Mouse (Mus musculus) CH12.LX (cell line): ENCODE data around the gene Pdzd9.

Source experiments
- ETS1 ChIP-seq: conservative IDR thresholded peaks from 2 replicates; pipeline ENCODE4 v1.6.1; 2012; ENCODE audit warnings: low read depth, mild to moderate bottlenecking, inconsistent platforms, low read length, improper control_type of control experiment, moderate library complexity
- ZNF384 ChIP-seq: IDR thresholded peaks from 2 replicates; pipeline ENCODE4 v1.6.1; 2012; ENCODE audit warnings: low read depth, low read length, improper control_type of control experiment, inconsistent platforms

DNA sequence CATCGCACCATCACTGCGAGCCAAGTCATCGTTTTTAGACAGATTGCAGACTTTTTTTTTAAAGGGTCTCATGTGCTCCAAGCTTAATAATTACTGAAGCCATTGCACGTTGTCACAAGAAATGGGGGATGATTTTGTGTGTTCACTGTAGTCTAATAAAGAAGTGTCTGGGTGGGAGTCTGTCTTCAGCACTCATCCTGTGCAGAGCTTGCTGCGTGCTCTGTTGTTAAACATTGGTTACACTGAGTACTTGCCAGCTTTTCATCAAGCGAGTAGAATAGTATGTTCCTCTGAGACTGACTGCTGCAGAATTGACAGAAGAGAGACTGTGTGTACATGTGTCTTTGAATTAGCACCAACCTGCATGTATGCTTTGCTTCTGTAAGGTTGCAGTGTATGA, 15.1 kb upstream of the Pdzd9 start:
- no peak for TF ChIP-seq ZNF384
- TF ChIP-seq ETS1, result no peak
